Mouse (Mus musculus): ENCODE data around the gene 3110009E18Rik.

3110009E18Rik gene

DNA sequence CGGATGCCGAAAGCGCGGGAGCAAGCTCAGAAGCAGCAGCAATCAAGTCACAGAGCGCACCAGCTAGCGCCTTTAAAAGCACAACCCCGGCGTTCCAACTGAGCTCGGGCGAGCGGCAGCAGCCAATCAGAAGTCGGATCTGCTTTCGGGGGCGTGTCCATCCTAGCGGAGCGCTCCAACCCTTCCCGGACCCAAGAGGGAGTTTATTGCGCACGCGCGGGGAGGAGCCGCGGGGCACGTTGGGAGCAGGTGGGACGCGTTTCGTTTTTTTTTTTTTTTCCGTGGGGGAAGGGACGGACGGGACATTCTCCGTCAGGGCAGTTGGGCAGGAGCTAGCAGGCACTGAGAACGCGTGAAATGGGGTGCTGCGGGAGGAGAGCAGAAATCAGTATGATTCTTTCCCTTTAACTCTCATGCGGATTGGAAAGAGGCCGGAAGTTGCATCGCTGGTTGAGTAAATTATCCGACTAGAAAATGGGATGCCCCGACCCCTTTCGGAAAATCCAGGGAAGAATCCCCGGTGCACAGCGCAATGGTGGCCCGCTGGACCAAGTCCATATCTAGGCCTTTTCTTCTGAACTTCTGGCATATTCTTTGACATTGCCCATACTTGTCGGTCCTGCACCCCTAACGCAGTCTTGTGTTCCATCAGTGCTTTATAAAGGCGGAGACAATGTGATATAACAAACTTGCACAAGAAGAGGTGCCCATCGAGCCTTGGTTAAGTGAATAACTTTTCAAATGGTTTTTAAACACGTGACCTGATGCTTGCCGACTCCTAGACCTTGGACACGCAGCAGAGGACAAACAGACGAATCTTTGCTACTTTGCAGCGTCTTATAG lies at the start of gene 3110009E18Rik, which contains the start of gene Dbi:
TSS of gene 3110009E18Rik (plus strand) at position 219 of the 843 bp plus-strand sequence.
TSS of gene Dbi (minus strand) at position 110 of the 843 bp plus-strand sequence.
- peak; percentile 98 to 99 for DNase-seq

DNA sequence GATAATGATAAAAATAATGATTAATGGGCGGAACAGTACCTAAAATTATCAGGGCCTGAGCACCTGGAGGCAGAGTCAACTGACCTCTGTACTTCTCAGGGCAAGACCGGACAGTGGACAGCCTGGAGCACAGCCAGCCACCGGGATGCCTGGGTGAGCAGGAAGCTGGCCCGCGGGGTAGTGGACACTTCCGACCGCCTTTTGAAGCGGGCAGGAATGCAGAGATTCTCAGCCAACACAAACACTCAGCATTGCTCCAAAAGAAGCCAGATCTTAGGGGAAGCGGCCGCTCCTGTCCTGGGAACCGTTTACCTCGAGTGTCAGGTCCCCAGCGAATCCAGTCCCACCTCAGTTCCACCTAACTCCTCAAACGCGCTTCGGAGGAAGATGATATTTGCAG lies 48.1 kb upstream of the 3110009E18Rik start:
- DNase-seq, result peak; percentile 95

DNA sequence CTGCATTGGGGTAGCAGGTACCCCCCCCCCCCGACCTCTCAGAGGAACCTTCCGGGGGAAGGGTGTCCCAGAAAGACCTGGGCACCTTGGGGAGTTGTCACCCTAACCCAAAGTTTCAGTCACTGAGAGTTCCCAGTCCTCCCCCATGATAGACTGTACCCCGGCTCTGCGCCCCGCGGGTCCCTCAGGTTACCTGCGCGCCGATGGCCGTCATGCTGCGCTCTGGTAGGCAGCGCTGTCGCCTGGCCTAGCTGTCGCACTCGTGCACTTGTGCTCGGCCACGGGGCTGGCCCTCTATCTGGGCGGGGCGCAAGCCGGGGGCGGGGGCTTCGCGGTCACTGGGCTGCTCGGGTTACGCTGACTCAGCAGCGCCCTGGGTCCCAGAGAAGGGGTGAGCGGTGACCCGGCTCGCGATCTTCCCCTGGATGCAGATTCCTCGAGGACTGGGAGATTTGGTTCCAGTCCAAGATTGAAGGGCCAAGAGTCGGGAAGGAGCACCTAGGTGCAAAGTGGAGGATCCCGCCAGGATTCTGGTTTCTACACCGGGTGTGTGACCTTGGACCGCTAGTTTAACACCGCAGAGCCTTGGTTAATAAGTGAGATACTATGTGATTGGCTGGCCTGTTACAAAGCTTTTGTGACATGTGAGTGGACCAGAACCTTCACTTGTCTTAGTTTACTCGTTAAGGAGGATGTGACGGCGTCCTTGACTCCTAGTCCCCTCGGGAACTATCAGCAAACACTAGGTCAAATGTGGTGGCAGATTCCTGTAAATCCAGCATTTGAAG lies 47.3 kb upstream of the 3110009E18Rik start, which contains the start of gene Tmem37:
TSS of gene Tmem37 (minus strand) at position 556 of the 788 bp plus-strand sequence.
- peak; percentile 93 to 96 for DNase-seq

DNA sequence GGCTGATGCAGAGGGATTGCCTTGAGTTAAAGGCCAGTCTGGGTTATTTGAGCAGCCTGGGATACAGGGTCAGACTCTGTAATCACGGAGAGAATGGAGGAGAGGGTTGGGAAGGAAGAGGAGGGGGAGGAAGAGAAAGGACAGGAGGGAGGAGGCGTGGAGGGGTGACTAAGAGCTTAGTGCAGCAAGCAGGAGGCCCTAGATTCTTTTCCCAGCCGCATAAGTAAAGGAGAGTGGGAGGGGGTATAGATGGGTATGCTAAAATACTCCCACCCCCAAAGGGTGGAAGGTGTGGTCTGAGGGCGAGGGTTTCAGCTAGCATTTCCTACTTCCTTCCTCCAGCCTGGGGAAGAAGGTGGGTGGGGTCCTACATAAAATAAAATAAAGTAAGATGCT lies 46.7 kb upstream of the 3110009E18Rik start:
- no peak for DNase-seq

DNA sequence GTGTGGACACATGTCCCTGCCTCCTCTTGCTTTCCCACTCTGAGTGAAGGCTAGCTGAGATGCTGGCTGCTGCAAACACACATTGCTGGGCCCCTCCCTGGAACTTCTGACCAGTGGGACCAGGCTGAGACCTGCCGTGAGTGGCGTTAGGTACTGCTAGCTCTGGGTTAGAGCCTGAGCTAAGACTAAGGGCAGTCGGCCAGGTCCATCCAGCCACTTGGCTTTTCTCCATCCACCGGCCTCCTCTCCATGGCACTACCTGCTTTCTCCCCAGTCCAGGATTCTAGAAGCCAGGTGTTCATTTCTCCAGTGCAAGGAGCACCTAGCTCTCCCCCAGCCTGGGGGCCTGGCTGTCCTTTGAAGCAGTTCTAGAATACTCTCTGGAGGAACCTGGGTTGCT lies 46.1 kb upstream of the 3110009E18Rik start:
- peak; percentile 67 to 71 for DNase-seq

DNA sequence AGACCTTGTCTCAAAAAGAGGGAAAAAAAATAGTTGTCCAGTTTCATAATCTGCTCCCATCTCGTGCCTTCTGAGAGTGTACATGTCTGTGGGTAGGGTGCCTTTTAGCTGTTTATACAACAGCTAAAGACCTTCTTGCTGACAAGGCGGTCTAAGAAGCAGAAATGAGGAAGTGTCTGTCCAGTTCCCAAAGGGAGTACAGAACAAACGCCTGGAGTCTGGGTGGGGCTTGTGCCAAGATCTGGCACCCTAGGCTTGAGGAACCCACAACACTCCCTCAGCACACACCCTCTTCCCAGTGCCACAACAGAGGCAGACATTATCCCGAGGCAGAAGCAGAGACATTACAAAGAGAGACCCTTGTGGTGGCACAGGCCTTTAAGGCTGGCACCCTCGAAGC lies 45.5 kb upstream of the 3110009E18Rik start:
- DNase-seq, result no peak

DNA sequence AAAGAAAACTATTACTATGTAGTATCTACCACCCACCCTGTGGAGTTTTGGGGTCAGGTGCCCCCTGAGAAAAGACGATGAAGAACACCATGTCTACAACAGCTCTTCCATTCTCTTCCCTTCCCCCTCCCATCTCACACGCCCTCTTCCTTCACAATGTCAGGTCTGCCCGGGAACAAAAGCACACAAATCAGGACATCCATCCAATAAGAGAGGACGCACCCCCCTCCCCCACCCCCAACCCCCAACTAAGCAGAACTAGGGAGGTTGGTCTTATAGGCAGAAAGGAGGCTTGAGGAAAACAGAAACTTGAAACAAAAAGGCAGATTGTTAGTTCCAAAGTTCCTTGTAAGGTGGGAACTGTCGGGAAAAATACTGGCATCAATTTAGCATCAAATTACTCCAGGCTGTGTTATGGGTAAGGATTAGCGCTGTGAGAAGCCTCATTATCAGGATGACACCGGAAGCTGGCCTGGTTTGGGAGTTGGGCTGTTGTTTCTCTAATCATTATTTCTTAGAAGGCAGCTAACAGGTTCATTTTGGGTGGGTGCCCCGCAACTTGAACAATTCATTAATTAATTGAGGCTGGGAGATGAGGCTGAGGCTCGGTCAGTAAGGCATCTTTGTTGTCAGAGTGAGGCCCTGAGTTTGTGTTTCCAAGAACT lies 43.1 kb upstream of the 3110009E18Rik start:
- DNase-seq, result no peak

DNA sequence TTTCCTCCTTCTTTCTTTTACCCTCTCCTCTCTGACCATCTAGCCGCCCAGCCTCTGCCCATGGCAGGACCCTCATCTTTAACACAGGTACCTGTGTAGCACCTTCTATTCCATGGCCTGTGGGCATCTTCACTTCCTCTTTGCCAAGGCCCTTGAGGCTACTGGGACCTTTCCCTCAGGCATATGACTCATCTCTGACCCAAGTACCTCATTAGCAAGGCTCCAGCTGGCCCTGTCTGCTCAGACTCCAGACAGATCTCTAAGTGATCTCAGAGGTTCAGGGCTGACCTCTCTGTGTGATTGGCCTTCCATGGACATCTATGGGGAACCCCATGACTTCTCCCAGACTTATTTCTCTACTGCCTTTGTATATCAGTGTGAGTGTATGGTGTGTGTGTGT lies 40.4 kb upstream of the 3110009E18Rik start:
- DNase-seq, result no peak

DNA sequence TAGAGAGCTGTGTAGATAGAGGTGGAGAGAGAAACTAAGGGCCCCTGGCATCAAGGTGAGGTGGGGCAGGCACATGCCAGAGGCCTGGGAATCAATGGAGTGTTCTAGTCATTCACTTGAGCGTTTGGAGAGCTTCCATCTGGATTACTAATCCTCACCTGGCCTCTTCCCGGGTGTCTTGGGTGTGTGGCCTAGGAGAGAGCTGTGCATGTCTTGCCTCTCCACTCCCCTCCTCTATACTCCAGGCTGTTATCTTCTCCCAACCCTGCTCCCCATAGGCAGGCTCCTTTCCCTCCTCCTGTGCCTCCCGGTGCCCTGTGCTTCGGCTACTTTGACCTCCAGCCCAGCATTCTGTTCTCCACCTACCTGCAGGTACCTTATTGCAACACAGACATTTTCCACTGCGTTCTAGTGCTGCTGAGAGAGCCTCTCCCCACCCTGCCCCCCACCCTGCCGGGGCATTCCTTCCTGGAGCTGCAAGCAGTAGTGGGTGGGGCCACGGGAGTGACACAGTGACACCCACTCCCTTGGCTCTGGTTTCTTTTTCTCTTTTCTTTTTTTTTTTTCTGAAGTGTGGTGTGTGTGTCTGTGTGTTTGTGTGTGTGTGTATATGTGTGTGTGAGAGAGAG lies 37.9 kb upstream of the 3110009E18Rik start:
- no peak for DNase-seq

DNA sequence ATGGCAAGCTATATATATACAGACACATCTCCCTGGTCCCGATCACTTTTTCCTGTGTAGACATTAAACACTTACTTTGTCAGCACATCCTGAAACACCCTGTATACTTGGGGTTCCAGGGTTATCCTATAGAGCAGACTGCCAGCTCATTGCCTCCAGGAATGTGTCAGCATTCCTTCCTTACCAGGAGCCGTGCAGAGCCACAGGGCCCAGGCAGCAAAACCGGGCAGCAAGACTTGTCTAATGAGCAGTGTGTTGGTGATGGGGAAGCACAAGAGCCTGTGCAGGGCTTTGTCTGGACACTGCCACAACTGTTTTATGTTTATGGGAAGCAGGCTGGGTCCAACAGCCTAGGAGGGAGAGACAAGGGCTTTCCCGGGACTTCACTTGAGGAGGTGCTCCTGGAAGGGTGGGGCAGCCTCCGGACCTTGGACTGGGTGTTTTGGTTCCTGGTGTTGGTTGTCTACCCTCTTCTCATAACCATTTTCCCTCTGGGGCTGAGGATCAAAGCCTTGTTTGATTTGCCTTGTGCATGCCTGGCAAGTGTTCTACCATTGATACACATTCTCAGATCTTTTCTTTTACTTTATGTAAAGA lies 37.0 kb upstream of the 3110009E18Rik start:
- DNase-seq, result no peak

DNA sequence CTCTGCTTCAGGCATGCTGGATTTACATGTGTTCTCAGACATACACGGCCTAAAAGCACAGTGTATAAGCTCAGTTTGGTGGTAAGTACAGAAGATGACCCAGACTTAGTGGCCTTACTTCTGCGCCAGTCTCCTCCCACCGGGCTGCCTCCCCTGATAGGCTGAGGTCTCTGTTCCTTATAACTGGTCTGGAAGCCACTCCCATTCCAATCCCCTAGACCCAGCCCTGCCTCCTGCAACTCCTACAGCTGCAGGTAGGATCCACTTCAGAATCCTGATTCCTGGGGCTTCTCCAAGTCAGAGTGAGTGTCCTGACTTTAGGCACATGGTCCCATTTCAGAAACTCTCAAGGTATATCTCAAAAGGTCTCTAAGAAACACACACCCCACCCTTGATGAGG lies 35.3 kb upstream of the 3110009E18Rik start:
- no peak for DNase-seq

DNA sequence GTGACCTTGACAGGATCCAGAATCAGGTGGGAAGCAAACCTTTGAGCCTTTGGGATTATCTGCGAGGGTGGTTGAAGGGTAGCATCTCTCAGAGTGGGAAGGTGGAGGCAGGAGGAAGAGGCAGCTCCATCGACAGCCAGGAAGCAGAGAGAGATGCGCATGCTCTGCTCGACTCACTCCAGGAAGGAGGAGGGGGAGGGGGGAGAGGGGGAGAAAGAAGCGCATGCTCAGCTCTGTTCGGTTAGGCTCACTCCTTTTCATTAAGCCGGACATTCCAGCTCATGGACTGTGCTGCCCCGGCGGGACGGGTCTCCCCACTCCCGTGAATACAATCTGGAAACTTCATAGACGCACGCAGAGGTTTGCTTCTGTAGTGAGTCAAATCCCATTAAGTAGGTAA lies 34.3 kb upstream of the 3110009E18Rik start:
- DNase-seq, result no peak

DNA sequence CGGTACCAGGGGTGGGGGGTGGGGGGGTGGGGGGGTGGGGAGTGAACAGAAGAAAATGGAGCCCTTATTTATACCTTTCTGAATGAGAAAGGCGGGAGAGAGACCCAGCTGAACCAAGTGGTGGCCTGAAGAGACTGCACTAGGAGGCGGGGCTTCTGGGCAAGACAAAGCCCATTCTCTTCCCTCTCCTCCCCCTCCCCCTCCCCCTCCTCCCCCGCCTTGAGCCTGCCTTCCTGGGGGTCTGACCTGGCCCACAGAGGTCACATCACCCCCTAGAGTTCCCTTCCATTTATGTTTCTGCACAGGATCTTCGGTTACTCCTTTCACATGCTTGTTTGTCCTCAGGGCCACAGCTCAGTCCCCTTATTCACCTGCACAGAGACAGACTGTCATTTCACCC lies 31.8 kb upstream of the 3110009E18Rik start:
- no peak for DNase-seq

DNA sequence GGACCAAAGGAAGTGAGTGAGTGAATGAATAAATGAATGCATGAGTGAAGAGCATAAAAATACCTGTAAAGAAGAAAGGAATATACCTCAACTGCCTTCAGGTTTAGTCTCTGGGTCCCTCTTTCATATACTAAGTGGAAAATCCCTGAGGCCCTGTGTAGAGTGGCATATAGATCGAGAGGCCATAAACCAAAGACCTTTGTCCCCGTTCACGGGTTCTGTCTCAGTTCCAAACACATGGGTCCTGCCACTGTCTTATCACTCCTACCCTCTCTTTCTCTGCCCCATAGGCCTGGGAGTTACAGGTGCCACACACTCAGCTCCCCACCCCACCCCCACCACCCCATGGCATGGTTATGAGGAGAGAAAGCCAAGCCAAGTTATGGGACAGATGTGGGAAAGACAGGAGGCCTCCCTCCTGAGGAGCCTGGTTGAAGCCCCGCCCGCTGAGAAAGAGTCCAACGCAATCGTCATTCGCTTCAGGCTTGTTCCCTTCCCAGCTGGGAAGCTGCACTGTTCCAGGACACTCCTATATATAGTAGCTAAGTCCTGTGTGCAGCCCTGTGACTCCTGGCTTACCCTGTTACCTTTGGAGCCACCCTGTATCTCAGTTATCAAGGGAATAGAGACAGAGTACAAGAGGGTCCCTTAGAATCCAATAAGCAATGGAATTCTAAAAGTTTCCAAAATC lies 30.0 kb upstream of the 3110009E18Rik start:
- no peak for DNase-seq

DNA sequence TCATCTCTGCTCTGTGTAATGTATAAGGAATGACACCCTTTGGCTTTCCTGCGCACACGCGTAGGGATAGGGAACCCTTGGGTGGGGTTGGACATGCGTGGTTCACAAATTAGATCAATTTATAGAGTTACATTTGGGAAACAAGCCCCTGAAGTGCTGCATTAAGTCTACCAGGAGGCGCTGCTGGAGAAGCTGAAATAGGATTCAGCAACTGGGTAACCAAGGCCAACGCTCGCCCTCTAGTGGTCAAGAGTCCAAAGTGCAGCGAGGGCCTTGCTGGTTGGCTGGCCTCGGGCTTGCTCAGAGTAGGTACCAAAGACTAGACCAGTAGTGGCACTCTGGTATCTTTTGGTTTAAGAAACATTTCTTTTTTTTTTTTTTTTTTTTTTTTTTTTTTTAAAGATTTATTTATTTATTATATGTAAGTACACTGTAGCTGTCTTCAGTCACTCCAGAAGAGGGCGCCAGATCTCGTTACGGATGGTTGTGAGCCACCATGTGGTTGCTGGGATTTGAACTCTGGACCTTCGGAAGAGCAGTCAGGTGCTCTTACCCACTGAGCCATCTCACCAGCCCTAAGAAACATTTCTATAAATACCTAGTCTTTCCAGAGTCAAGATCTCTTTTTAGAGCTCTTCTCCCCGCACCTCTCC lies 27.4 kb upstream of the 3110009E18Rik start:
- DNase-seq, result peak; percentile 83 to 92

DNA sequence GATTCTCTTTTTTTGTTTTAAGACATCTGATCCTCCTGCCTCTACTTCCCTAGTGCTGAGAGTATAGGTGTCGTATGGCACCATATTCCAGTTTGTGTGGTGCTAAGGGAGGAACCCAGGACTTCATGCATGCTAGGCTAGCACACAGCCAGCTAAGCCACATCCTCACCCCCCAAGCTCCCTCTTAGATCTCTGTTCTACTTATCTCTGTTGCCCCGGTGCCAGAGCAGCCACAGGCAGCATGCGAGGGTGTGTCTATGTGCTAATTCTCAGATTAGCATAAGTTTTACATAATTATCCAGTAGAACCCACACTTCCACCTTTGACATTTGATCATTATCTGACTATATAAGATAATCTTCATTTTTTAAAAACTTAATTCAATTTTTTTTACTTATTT lies 26.1 kb upstream of the 3110009E18Rik start:
- DNase-seq, result no peak

DNA sequence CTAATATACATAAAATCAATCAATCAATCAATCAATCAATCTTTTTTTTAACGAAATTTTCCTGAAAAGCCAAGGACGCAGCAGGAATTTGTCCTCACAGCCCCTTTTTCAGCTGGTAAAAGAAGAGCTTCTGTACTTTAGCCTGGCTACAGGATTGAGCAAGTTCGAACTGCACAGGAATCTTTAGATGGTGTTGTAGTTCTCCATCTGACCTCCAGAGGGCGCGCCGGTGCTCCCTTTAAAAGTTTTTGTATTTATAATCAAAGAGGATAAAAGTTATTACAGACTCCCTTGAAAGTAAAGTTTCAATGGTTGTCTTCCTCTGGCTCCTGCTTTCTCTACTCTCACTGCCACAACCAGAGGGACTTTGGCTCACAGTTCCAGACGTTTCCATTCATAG lies 22.7 kb upstream of the 3110009E18Rik start:
- peak; percentile 72 to 89 for DNase-seq

DNA sequence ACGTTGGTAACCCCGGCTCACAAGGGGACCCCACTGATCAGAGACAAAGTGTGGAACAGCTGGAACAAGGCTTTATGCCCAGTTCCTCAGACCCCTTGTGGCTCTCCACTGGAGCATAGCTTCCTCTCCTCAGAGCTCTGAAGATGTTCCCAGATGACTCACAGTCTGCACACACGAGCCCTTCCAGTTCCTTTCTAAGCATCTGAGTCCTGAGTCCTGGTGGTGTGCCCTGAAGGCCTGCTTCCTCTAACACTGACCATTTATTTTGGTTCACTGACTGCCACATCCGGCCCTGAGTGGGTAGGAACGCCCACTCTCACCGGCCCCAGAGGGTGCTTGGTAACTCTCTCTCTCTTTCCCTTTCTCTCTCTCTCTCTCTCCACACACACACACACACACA lies 21.5 kb upstream of the 3110009E18Rik start:
- no peak for DNase-seq

DNA sequence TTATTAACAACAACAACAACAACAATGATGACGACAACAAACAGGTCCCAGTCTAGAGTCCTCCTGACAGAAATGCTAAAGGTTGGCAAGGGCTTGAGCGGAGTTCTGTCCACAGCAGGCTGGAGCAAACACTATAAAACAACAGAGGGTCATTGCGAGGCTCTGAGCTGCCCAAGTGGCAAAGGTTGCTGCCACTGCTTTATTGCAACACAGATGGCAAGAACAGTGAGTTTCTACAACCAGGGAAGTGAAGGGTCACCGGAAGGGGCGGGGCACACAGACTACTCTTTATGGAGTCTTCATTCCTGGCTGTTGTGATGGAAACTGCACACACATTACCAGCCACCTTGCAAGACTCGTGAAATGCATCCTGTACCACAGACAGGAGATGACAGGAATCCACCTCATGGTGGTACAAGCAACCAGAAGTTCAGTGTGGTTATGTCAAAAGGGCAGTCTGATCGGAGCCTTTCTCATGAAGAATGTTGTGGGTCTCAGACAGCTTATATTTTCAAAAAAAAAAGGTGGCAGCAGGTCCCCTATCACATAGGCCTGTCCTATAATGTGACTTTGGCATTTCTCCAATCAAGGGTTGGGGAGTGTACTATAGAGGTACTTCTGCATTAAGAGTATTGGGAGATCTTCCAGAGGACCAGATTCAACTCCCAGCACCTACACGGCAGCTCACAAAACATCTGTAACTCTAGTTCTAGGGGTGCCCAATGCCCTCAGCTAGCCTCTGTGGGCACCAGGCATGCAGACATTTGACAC lies 20.3 kb upstream of the 3110009E18Rik start:
- no peak for DNase-seq

DNA sequence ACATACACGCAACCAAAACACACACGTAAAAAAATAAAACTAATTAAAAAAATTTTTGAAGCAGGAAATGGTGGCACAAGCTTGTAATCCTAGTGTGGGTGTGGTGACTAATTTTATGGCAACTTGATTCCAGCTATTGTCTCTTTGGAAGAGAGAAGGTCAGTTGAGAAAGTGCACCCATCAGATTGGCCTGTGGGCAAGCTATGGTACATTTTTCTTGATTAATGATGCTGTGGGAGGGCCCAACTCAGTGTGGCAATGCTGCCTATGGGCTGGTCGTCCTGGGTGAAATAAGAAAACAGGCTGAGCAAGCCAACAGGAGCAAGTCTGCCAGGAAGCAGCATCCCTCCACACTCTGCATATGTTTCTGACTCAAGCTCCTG lies 19.8 kb upstream of the 3110009E18Rik start:
- no peak for DNase-seq
